Mouse (Mus musculus): ENCODE data around the gene Gm49361. TPM values are rescaled to one million over a fixed set of nuclear protein-coding genes. Genes with fewer than 3 reads are reported as not detected.

Gm49361 gene
- polyA plus RNA-seq, 1 experiment from 2014 or later, result not detected

GRCm38 (mm10) chr14:57611034-57611433 is 134.9 kb downstream of the Gm49361 start:
- Histone ChIP-seq H3K4me3 (ENCODE audit: low read depth, low read length) (no peak overlapping the region), H3K4me1 (ENCODE audit: control insufficient read depth, insufficient read depth, low read length) (no peaks in the 10 kb centered on the region), H3K9me3 (ENCODE audit: control insufficient read depth, low read length) (no peaks in the 10 kb centered on the region), H3K27me3 (ENCODE audit: control insufficient read depth, insufficient read depth, low read length) (no peaks in the 10 kb centered on the region), H3K9ac (ENCODE audit: low read length) (no peak overlapping the region), H3K36me3 (ENCODE audit: control insufficient read depth, insufficient read depth, low read length) (no peaks in the 10 kb centered on the region), H3K27ac (ENCODE audit: low read depth, low read length) (no peak overlapping the region), H3K4me2 (no peak overlapping the region)
- ATAC-seq (ENCODE audit: low FRiP score) (no peak), DNase-seq (ENCODE audit: low spot score, missing footprints) (no peak)
- WGBS, result 56% methylated on average over 2 of the region's 2 CpGs

- no peak for DNase-seq (ENCODE audit: low spot score, missing footprints)
These were observed 136.0 kb downstream of the Gm49361 start for GRCm38 (mm10) chr14:57609816-57610329.

GRCm38 (mm10) chr14:57607500-57607899 is 138.4 kb downstream of the Gm49361 start:
- no peaks in the 10 kb centered on the region for H3K27me3 ChIP-seq (ENCODE audit: control insufficient read depth, insufficient read depth, low read length)
- no peak for DNase-seq (ENCODE audit: low spot score, missing footprints)
- H3K36me3 ChIP-seq (ENCODE audit: control insufficient read depth, insufficient read depth, low read length), result peaks cover 7% of the 10 kb centered on the region; the same call in 1 of the 2 replicates
- WGBS, result 65% methylated on average over 1 of the region's 1 CpGs
- no peak overlapping the region for H3K4me3 ChIP-seq (ENCODE audit: low read depth, low read length)
- H3K4me2 ChIP-seq, result no peak overlapping the region
- H3K9me3 ChIP-seq (ENCODE audit: control insufficient read depth, low read length), result no peaks in the 10 kb centered on the region
- ATAC-seq (ENCODE audit: low FRiP score), result no peak
- H3K27ac ChIP-seq (ENCODE audit: low read depth, low read length), result no peak overlapping the region
- no peaks in the 10 kb centered on the region for H3K4me1 ChIP-seq (ENCODE audit: control insufficient read depth, insufficient read depth, low read length)
- no peak overlapping the region for H3K9ac ChIP-seq (ENCODE audit: low read length)

More at GRCm38 (mm10) chr14:57609816-57610329, 136.0 kb downstream of the Gm49361 start:
- 88% methylated on average over 4 of the region's 4 CpGs for WGBS
- no peaks in the 10 kb centered on the region for H3K9me3 ChIP-seq (ENCODE audit: control insufficient read depth, low read length)
- no peaks in the 10 kb centered on the region for H3K4me1 ChIP-seq (ENCODE audit: control insufficient read depth, insufficient read depth, low read length)
- H3K27me3 ChIP-seq (ENCODE audit: control insufficient read depth, insufficient read depth, low read length), result no peaks in the 10 kb centered on the region
- no peak for ATAC-seq (ENCODE audit: low FRiP score)
- no peak overlapping the region for H3K27ac ChIP-seq (ENCODE audit: low read depth, low read length)
- no peaks in the 10 kb centered on the region for H3K36me3 ChIP-seq (ENCODE audit: control insufficient read depth, insufficient read depth, low read length)
- H3K9ac ChIP-seq (ENCODE audit: low read length), result no peak overlapping the region
- no peak overlapping the region for H3K4me2 ChIP-seq
- no peak overlapping the region for H3K4me3 ChIP-seq (ENCODE audit: low read depth, low read length)

- no peak overlapping the region for H3K4me3 ChIP-seq (ENCODE audit: low read depth, low read length)
- no peak overlapping the region for H3K9ac ChIP-seq (ENCODE audit: low read length)
- no peak overlapping the region for H3K27ac ChIP-seq (ENCODE audit: low read depth, low read length)
- H3K36me3 ChIP-seq (ENCODE audit: control insufficient read depth, insufficient read depth, low read length), result peaks cover 7% of the 10 kb centered on the region
- ATAC-seq (ENCODE audit: low FRiP score) (no peak), DNase-seq (ENCODE audit: low spot score, missing footprints) (no peak)
- H3K27me3 ChIP-seq (ENCODE audit: control insufficient read depth, insufficient read depth, low read length), result no peaks in the 10 kb centered on the region
- H3K9me3 ChIP-seq (ENCODE audit: control insufficient read depth, low read length), result no peaks in the 10 kb centered on the region
- 85% methylated on average over 8 of the region's 8 CpGs for WGBS
- no peak overlapping the region for H3K4me2 ChIP-seq
- no peaks in the 10 kb centered on the region for H3K4me1 ChIP-seq (ENCODE audit: control insufficient read depth, insufficient read depth, low read length)
These were observed 139.1 kb downstream of the Gm49361 start for GRCm38 (mm10) chr14:57606663-57607365.

- Histone ChIP-seq H3K4me1 (ENCODE audit: control insufficient read depth, insufficient read depth, low read length) (no peaks in the 10 kb centered on the region), H3K9me3 (ENCODE audit: control insufficient read depth, low read length) (no peaks in the 10 kb centered on the region), H3K36me3 (ENCODE audit: control insufficient read depth, insufficient read depth, low read length) (peaks cover 13% of the 10 kb centered on the region), H3K9ac (ENCODE audit: low read length) (no peak overlapping the region), H3K4me3 (ENCODE audit: low read depth, low read length) (no peak overlapping the region), H3K4me2 (no peak overlapping the region), H3K27ac (ENCODE audit: low read depth, low read length) (no peak overlapping the region), H3K27me3 (ENCODE audit: control insufficient read depth, insufficient read depth, low read length) (no peaks in the 10 kb centered on the region)
- ATAC-seq (ENCODE audit: low FRiP score) (no peak), DNase-seq (ENCODE audit: low spot score, missing footprints) (no peak)
- WGBS, result 93% methylated on average over 5 of the region's 5 CpGs
These were observed 152.6 kb downstream of the Gm49361 start for GRCm38 (mm10) chr14:57593279-57593678.

Other genes starting within 250 kb of the Gm49361 start
- gene Il17d, start 221.3 kb downstream of the Gm49361 start, polyA plus RNA-seq (2014; fragmentation: Nextera tagmentation; extraction: Ambion mirVana), result 1.5 and 1.7 TPM in 2 replicates
- gene Eef1akmt1, start 174.5 kb downstream of the Gm49361 start, polyA plus RNA-seq (2014; fragmentation: Nextera tagmentation; extraction: Ambion mirVana), result 82.0 and 87.2 TPM in 2 replicates
- 32.6 and 33.9 TPM in 2 replicates for gene Xpo4, start 80.7 kb downstream of the Gm49361 start, polyA plus RNA-seq (2014; fragmentation: Nextera tagmentation; extraction: Ambion mirVana)
- gene Lats2, start 12.3 kb upstream of the Gm49361 start, polyA plus RNA-seq (2014; fragmentation: Nextera tagmentation; extraction: Ambion mirVana), result 10.7 and 11.2 TPM in 2 replicates
- gene Sap18, start 52.1 kb upstream of the Gm49361 start, polyA plus RNA-seq (2014; fragmentation: Nextera tagmentation; extraction: Ambion mirVana), result 23.6 and 27.9 TPM in 2 replicates
- 43.0 and 47.1 TPM in 2 replicates for gene Ska3, start 80.1 kb upstream of the Gm49361 start, polyA plus RNA-seq (2014; fragmentation: Nextera tagmentation; extraction: Ambion mirVana)
- 129 and 136 TPM in 2 replicates for gene Mrpl57, start 80.1 kb upstream of the Gm49361 start, polyA plus RNA-seq (2014; fragmentation: Nextera tagmentation; extraction: Ambion mirVana)
- 53.6 and 59.1 TPM in 2 replicates for gene Zdhhc20, start 144.2 kb upstream of the Gm49361 start, polyA plus RNA-seq (2014; fragmentation: Nextera tagmentation; extraction: Ambion mirVana)